Mouse (Mus musculus) gastrocnemius, postnatal 14 days (tissue): ENCODE data around the gene H2-M11. TPM values are rescaled to one million over a fixed set of nuclear protein-coding genes. Genes with fewer than 3 reads are reported as not detected.

Source experiments
- DNase-seq: peaks from one replicate; pipeline ENCODE4 v3.0.0; 2021; ENCODE audit warnings: mixed read lengths
- intact Hi-C: fragments of 180-260 bp; cut with DNase I; formaldehyde crosslinking; loops from one replicate; pipeline ENCODE4 v1.15.1; 2025; ENCODE audit warnings: low total_unique reads
- long read RNA-seq, 2 experiments: library from polyadenylated mRNA; stranded (forward); transcript quantifications; one replicate each; pipeline ENCODE4 v2.0.0; 2021
- total RNA-seq, 2 experiments: library from RNA; stranded (reverse); gene quantifications; 2 replicates each; pipeline ENCODE4 v1.2.3; 2021

H2-M11 gene
- not detected for total RNA-seq
- long read RNA-seq, experiment 1 = 0 reads
- long read RNA-seq, experiment 2 = 0 reads

DNA sequence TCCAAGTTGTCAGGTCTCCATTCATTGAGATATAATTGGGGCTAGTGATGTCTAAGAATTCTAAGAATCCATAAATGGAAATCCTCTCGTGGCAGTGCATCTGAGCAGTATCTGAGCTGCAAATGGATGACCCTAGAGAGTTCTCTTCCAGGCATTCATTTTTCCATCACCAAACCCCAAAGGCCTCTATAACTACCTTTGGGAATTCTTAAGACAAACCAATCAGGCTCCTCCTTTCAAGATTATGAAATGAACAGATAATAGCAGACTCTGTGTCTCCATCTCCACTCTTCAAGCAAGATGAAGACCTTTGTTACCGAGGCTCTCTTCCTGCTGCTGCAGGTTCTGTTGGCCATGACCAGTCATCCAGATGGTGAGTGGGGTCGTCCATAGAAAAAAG is at the start of gene H2-M11:
Gene H2-M11, plus strand, starts transcription at position 301 of the 400 bp plus-strand sequence.
- intact Hi-C loops = no loop called here
- DNase-seq = no peak

DNA sequence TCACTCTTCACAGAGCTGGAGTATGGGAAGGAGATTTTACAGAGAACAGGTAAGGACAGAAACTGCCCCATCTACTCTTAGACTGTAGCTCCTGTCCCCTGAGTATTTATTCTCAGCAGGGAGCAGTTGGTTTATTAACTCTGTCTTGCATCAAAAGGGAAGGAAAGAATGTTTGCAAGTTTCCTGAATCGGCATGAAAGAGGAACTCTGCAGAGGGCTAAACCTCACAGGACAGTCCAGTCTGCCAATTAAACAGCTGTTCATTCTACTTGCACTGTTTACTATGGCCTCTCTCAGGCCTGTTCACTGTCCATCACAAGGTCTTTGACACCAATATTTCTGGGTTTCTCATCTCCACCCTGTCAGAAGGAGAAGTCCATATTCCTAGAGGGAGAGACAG is 46.4 kb upstream of the H2-M11 start:
- no peak for DNase-seq
- intact Hi-C loops = no loop called here

DNA sequence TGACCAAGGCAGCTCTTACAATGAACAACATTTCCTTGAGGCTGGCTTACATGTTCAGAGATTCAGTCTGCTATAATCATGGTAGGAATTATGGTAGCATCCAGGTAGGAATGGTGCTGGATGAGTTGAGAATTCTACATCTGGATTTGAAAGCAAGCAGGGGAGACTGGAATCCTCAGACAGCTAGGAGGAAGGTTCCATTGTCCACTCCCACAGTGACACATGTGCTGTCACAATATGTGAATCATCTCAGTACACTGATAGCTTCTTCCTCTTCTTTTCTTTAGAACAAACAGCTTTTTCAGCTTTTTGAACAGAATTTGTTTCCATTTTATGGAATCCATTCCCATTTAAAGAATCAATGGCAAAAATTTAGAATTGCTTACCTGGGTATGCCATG is 43.0 kb upstream of the H2-M11 start:
- intact Hi-C loops = no loop called here
- no peak for DNase-seq

Other genes with a start within 250 kb of the H2-M11 start
- not detected for gene H2-M10.1, start 220.9 kb upstream of the H2-M11 start, total RNA-seq
- not detected for gene H2-M10.3, start 178.7 kb upstream of the H2-M11 start, total RNA-seq
- not detected for gene H2-M10.4, start 84.7 kb upstream of the H2-M11 start, total RNA-seq
- gene H2-M9, start 95.6 kb downstream of the H2-M11 start, total RNA-seq = not detected
- not detected for gene H2-M1, start 125.1 kb downstream of the H2-M11 start, total RNA-seq
- not detected for gene H2-M10.5, start 225.8 kb downstream of the H2-M11 start, total RNA-seq